In the genomic region with DNA sequence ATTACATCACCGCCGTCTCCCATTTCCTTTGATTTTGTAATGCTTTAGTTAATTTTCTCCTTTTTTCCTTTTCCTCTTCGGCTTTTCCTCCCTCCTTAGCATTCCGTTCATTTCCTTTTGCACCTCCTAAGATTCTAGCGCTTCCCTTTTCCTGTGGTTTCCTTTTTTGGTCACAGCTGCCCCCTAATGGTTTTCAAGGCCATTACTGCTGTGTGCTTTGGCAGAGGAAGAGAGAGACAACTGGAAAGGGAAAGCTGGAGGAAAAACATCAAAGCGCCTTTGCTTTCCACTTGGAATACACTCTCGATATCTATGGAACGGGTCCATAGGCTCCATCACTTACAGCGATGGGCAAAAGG, we compare ENCODE assay signal across 9 mouse cellular contexts. TPM values are rescaled to one million over a fixed set of nuclear protein-coding genes. Genes with fewer than 3 reads are reported as not detected.
DNase-seq lines count a peak whose midpoint lies in the region; ATAC-seq lines count a peak whose summit lies in the region.
"Had no signal": no experiment of that assay in that cellular context is flagged by ENCODE, and none has a peak within 500 bp of the region (broad histone marks: within the 10 kb centered on the region; RNA-seq: fewer than 3 reads in every experiment).

No protein-coding gene starts in this region.

- H3K36me3 ChIP-seq in forebrain, embryonic 16.5 days (ENCODE audit: control insufficient read depth, insufficient read depth): no peaks in the 10 kb centered on the region
- H3K36me3 ChIP-seq in kidney, embryonic 16.5 days (ENCODE audit: insufficient read depth, low read length): no peaks in the 10 kb centered on the region
- H3K36me3 ChIP-seq in midbrain, embryonic 10.5 days: no peaks in the 10 kb centered on the region
- H3K36me3 ChIP-seq: liver, embryonic 15.5 days had no signal

- H3K9ac ChIP-seq in forebrain, embryonic 16.5 days (replicated peaks; ENCODE audit: low read depth, low read length): no peak overlapping the region
- H3K9ac ChIP-seq in kidney, embryonic 16.5 days (replicated peaks; ENCODE audit: low read length): no peak overlapping the region
- H3K9ac ChIP-seq: liver, embryonic 15.5 days had no signal

- H3K4me1 ChIP-seq in forebrain, embryonic 16.5 days (replicated peaks; ENCODE audit: control insufficient read depth, insufficient read depth, low read length): peaks cover 8% of the 10 kb centered on the region
- peaks cover 23% of the 10 kb centered on the region; the same call in 1 of the 2 replicates for H3K4me1 ChIP-seq in kidney, embryonic 16.5 days (ENCODE audit: insufficient read depth, low read length)
- H3K4me1 ChIP-seq in midbrain, embryonic 10.5 days: peaks cover 31% of the 10 kb centered on the region
- H3K4me1 ChIP-seq: liver, embryonic 15.5 days had no signal

- H3K27me3 ChIP-seq in forebrain, embryonic 16.5 days (replicated peaks; ENCODE audit: control insufficient read depth, insufficient read depth, low read length): peaks cover 3% of the 10 kb centered on the region
- peaks cover 19% of the 10 kb centered on the region for H3K27me3 ChIP-seq in kidney, embryonic 16.5 days (ENCODE audit: insufficient read depth, low read length)
- H3K27me3 ChIP-seq in midbrain, embryonic 10.5 days (ENCODE audit: low read depth, poor library complexity, severe bottlenecking): peaks cover 39% of the 10 kb centered on the region

- H3K4me3 ChIP-seq in forebrain, embryonic 16.5 days (replicated peaks; ENCODE audit: low read length): no peak overlapping the region
- no peak overlapping the region for H3K4me3 ChIP-seq in kidney, embryonic 16.5 days (ENCODE audit: low read length)
- no peak overlapping the region for H3K4me3 ChIP-seq in midbrain, embryonic 10.5 days
- H3K4me3 ChIP-seq: liver, embryonic 15.5 days had no signal

- WGBS in forebrain, embryonic 16.5 days: 19% methylated on average over 9 of the region's 9 CpGs
- WGBS in kidney, embryonic 16.5 days: 15% methylated on average over 9 of the region's 9 CpGs
- 37% methylated on average over 9 of the region's 9 CpGs for WGBS in midbrain, embryonic 10.5 days

- DNase-seq in adrenal gland, postnatal 14 days: peak; percentile 41
- no peak for DNase-seq in adrenal gland, postnatal 25 days
- peak; percentile 56 for DNase-seq in ES-CJ7 (ENCODE audit: low read depth, low spot score)
- peak; percentile 39 for DNase-seq in midbrain, embryonic 10.5 days (ENCODE audit: low spot score)
- DNase-seq in spleen, postnatal 14 days (ENCODE audit: low spot score in 2 of 2): no peak
- no peak for DNase-seq in thymus, postnatal 0 days (ENCODE audit: low spot score)

- no peaks in the 10 kb centered on the region for H3K9me3 ChIP-seq in forebrain, embryonic 16.5 days (ENCODE audit: control insufficient read depth, low read length)
- no peaks in the 10 kb centered on the region for H3K9me3 ChIP-seq in kidney, embryonic 16.5 days (ENCODE audit: low read length)
- no peaks in the 10 kb centered on the region for H3K9me3 ChIP-seq in midbrain, embryonic 10.5 days (replicated peaks)
- H3K9me3 ChIP-seq: liver, embryonic 15.5 days had no signal

- peak overlapping the region; percentile 8; the same call in 1 of the 2 replicates for H3K4me2 ChIP-seq in forebrain, embryonic 16.5 days (ENCODE audit: low read length)
- H3K4me2 ChIP-seq in kidney, embryonic 16.5 days (replicated peaks; ENCODE audit: low read depth, low read length): peak overlapping the region; percentile 8; the same call in 1 of the 2 replicates
- H3K4me2 ChIP-seq: liver, embryonic 15.5 days had no signal

- H3K27ac ChIP-seq in forebrain, embryonic 16.5 days (ENCODE audit: low read length): no peak overlapping the region
- H3K27ac ChIP-seq in kidney, embryonic 16.5 days (ENCODE audit: low read length): no peak overlapping the region
- no peak overlapping the region for H3K27ac ChIP-seq in midbrain, embryonic 10.5 days (replicated peaks)
- H3K27ac ChIP-seq: liver, embryonic 15.5 days had no signal

- peak; percentile 77 for ATAC-seq in forebrain, embryonic 16.5 days
- peak; percentile 61; the same call in 1 of the 2 replicates for ATAC-seq in kidney, embryonic 16.5 days (ENCODE audit: low FRiP score, low TSS enrichment)

RNA-seq across cellular contexts. Expression of a gene that starts 6.1 kb away (rescaled TPM):
- 43.7 and 46.6 TPM in 2 replicates for total RNA-seq in adrenal gland, postnatal 14 days (2021)
- 38.3 and 44.1 TPM in 2 replicates for total RNA-seq in adrenal gland, postnatal 25 days (2021)
- polyA plus RNA-seq in forebrain, embryonic 16.5 days (2015; fragmentation: Nextera tagmentation; extraction: Ambion mirVana): 31.1 and 43.9 TPM in 2 replicates
- polyA plus RNA-seq in kidney, embryonic 16.5 days (2015; fragmentation: Nextera tagmentation; extraction: Ambion mirVana): 10.2 and 11.2 TPM in 2 replicates
- 10.7 and 13.2 TPM in 2 replicates for polyA plus RNA-seq in midbrain, embryonic 10.5 days (2016; fragmentation: Nextera tagmentation; extraction: Ambion mirVana)
- 1.6 and 1.7 TPM in 2 replicates for polyA plus RNA-seq in thymus, postnatal 0 days (2015; fragmentation: Nextera tagmentation; extraction: Ambion mirVana)

Comparison
In these comparisons a context has a peak if more than half of its experiments do, and no peak if none do; other contexts are left out.
1. DNase-seq: peak in adrenal gland, postnatal 14 days (single experiment), ES-CJ7 (single experiment) and midbrain, embryonic 10.5 days (single experiment); none in adrenal gland, postnatal 25 days (single experiment), spleen, postnatal 14 days (0 of 2) and thymus, postnatal 0 days (single experiment).